Mouse (Mus musculus): Measurements from ENCODE around the gene Muc4. TPM values are rescaled to one million over a fixed set of nuclear protein-coding genes. Genes with fewer than 3 reads are reported as not detected.

Muc4 gene
- polyA plus RNA-seq, 1 experiment from 2014 or later, result not detected

GRCm38 (mm10) chr16:32795177-32795576 lies 59.5 kb downstream of the Muc4 start:
- no peak for DNase-seq (ENCODE audit: low spot score)
- Histone ChIP-seq H3K27me3 (ENCODE audit: low read depth, poor library complexity, severe bottlenecking) (no peaks in the 10 kb centered on the region), H3K27ac (no peak overlapping the region), H3K9me3 (replicated peaks) (no peaks in the 10 kb centered on the region), H3K4me3 (no peak overlapping the region), H3K4me1 (peaks cover 10% of the 10 kb centered on the region; the same call in 1 of the 2 replicates), H3K36me3 (no peaks in the 10 kb centered on the region)
- WGBS, result 80% methylated on average over 1 of the region's 1 CpGs

GRCm38 (mm10) chr16:32796676-32797425 lies 61.2 kb downstream of the Muc4 start:
- 79% methylated on average over 14 of the region's 14 CpGs for WGBS
- H3K36me3 ChIP-seq, result no peaks in the 10 kb centered on the region
- no peak overlapping the region for H3K27ac ChIP-seq
- no peaks in the 10 kb centered on the region for H3K9me3 ChIP-seq (replicated peaks)
- no peak for DNase-seq (ENCODE audit: low spot score)
- H3K4me1 ChIP-seq, result peaks cover 10% of the 10 kb centered on the region; the same call in 1 of the 2 replicates
- no peaks in the 10 kb centered on the region for H3K27me3 ChIP-seq (ENCODE audit: low read depth, poor library complexity, severe bottlenecking)
- no peak overlapping the region for H3K4me3 ChIP-seq

- H3K9me3 ChIP-seq (replicated peaks), result no peaks in the 10 kb centered on the region
- no peak within 1 kb of the TSS for H3K27ac ChIP-seq
- no peak within 1 kb of the TSS for H3K4me3 ChIP-seq
- WGBS, result 84% methylated on average over 3 of the region's 3 CpGs
- no peaks in the 10 kb centered on the region for H3K27me3 ChIP-seq (ENCODE audit: low read depth, poor library complexity, severe bottlenecking)
- DNase-seq (ENCODE audit: low spot score), result no peak
- H3K36me3 ChIP-seq, result no peaks in the 10 kb centered on the region
- H3K4me1 ChIP-seq, result peaks cover 10% of the 10 kb centered on the region; the same call in 1 of the 2 replicates
These were observed 61.7 kb downstream of the Muc4 start, which contains the start of gene Muc20 for GRCm38 (mm10) chr16:32797426-32797689. Gene Muc20, minus strand, starts transcription at chr16:32797435.

GRCm38 (mm10) chr16:32803252-32803853 lies 67.7 kb downstream of the Muc4 start:
- DNase-seq (ENCODE audit: low spot score), result no peak
- Histone ChIP-seq H3K4me3 (no peak overlapping the region), H3K27ac (peak overlapping the region; percentile 53; the same call in 1 of the 2 replicates), H3K4me1 (peaks cover 36% of the 10 kb centered on the region), H3K36me3 (no peaks in the 10 kb centered on the region), H3K9me3 (replicated peaks) (no peaks in the 10 kb centered on the region), H3K27me3 (ENCODE audit: low read depth, poor library complexity, severe bottlenecking) (no peaks in the 10 kb centered on the region)
- WGBS, result 82% methylated on average over 6 of the region's 6 CpGs

- no peaks in the 10 kb centered on the region for H3K27me3 ChIP-seq (ENCODE audit: low read depth, poor library complexity, severe bottlenecking)
- no peaks in the 10 kb centered on the region for H3K9me3 ChIP-seq (replicated peaks)
- no peak overlapping the region for H3K27ac ChIP-seq
- 42% methylated on average over 5 of the region's 5 CpGs for WGBS
- H3K36me3 ChIP-seq, result no peaks in the 10 kb centered on the region
- no peak overlapping the region for H3K4me3 ChIP-seq
- no peak for DNase-seq (ENCODE audit: low spot score)
- peaks cover 32% of the 10 kb centered on the region for H3K4me1 ChIP-seq
These were observed 68.2 kb downstream of the Muc4 start for GRCm38 (mm10) chr16:32803901-32804300.

- H3K4me3 ChIP-seq, result no peak overlapping the region
- peaks cover 32% of the 10 kb centered on the region for H3K4me1 ChIP-seq
- H3K27ac ChIP-seq, result no peak overlapping the region
- DNase-seq (ENCODE audit: low spot score), result no peak
- 86% methylated on average over 7 of the region's 7 CpGs for WGBS
- H3K9me3 ChIP-seq (replicated peaks), result no peaks in the 10 kb centered on the region
- H3K27me3 ChIP-seq (ENCODE audit: low read depth, poor library complexity, severe bottlenecking), result no peaks in the 10 kb centered on the region
- H3K36me3 ChIP-seq, result no peaks in the 10 kb centered on the region
These were observed 69.5 kb downstream of the Muc4 start for GRCm38 (mm10) chr16:32805151-32805550.

- 62% methylated on average over 8 of the region's 8 CpGs for WGBS
- DNase-seq (ENCODE audit: low spot score), result no peak
These were observed 71.9 kb downstream of the Muc4 start for GRCm38 (mm10) chr16:32807408-32808185.

GRCm38 (mm10) chr16:32810321-32810720 lies 74.6 kb downstream of the Muc4 start, which contains the start of gene Smbd1:
Gene Smbd1, minus strand, starts transcription at chr16:32810477.
- Histone ChIP-seq H3K4me3 (no peak within 1 kb of the TSS), H3K27ac (no peak within 1 kb of the TSS), H3K27me3 (ENCODE audit: low read depth, poor library complexity, severe bottlenecking) (peaks cover 6% of the 10 kb centered on the region), H3K4me1 (peaks cover 34% of the 10 kb centered on the region), H3K36me3 (no peaks in the 10 kb centered on the region), H3K9me3 (replicated peaks) (no peaks in the 10 kb centered on the region)
- DNase-seq (ENCODE audit: low spot score), result no peak
- WGBS, result 90% methylated on average over 4 of the region's 4 CpGs

More at GRCm38 (mm10) chr16:32807408-32808185, 71.9 kb downstream of the Muc4 start:
- Histone ChIP-seq H3K27ac (no peak overlapping the region), H3K36me3 (no peaks in the 10 kb centered on the region), H3K9me3 (replicated peaks) (no peaks in the 10 kb centered on the region), H3K4me1 (peaks cover 32% of the 10 kb centered on the region), H3K27me3 (ENCODE audit: low read depth, poor library complexity, severe bottlenecking) (no peaks in the 10 kb centered on the region), H3K4me3 (no peak overlapping the region)

- peak; percentile 89 for DNase-seq (ENCODE audit: low spot score)
- 1% methylated on average over 9 of the region's 9 CpGs for WGBS
These were observed 77.2 kb downstream of the Muc4 start for GRCm38 (mm10) chr16:32812888-32813361.

GRCm38 (mm10) chr16:32813362-32813761 lies 77.7 kb downstream of the Muc4 start:
- 48% methylated on average over 9 of the region's 9 CpGs for WGBS
- Histone ChIP-seq H3K9me3 (replicated peaks) (no peaks in the 10 kb centered on the region), H3K27ac (no peak overlapping the region), H3K27me3 (ENCODE audit: low read depth, poor library complexity, severe bottlenecking) (peaks cover 6% of the 10 kb centered on the region), H3K4me3 (no peak overlapping the region; the same call in 1 of the 2 replicates), H3K36me3 (no peaks in the 10 kb centered on the region), H3K4me1 (peaks cover 22% of the 10 kb centered on the region)
- DNase-seq (ENCODE audit: low spot score), result no peak

More at GRCm38 (mm10) chr16:32812888-32813361, 77.2 kb downstream of the Muc4 start:
- peaks cover 23% of the 10 kb centered on the region for H3K4me1 ChIP-seq
- no peaks in the 10 kb centered on the region for H3K36me3 ChIP-seq
- no peaks in the 10 kb centered on the region for H3K9me3 ChIP-seq (replicated peaks)
- H3K27ac ChIP-seq, result no peak overlapping the region
- H3K4me3 ChIP-seq, result no peak overlapping the region; the same call in 1 of the 2 replicates
- H3K27me3 ChIP-seq (ENCODE audit: low read depth, poor library complexity, severe bottlenecking), result peaks cover 6% of the 10 kb centered on the region

- Histone ChIP-seq H3K4me1 (peaks cover 22% of the 10 kb centered on the region), H3K9me3 (replicated peaks) (no peaks in the 10 kb centered on the region), H3K27me3 (ENCODE audit: low read depth, poor library complexity, severe bottlenecking) (peaks cover 6% of the 10 kb centered on the region), H3K27ac (no peak overlapping the region), H3K36me3 (no peaks in the 10 kb centered on the region), H3K4me3 (no peak overlapping the region)
- 62% methylated on average over 3 of the region's 3 CpGs for WGBS
- no peak for DNase-seq (ENCODE audit: low spot score)
These were observed 78.1 kb downstream of the Muc4 start for GRCm38 (mm10) chr16:32813771-32814170.

GRCm38 (mm10) chr16:32814539-32814938 lies 78.9 kb downstream of the Muc4 start:
- H3K4me1 ChIP-seq, result peaks cover 22% of the 10 kb centered on the region
- peaks cover 6% of the 10 kb centered on the region for H3K27me3 ChIP-seq (ENCODE audit: low read depth, poor library complexity, severe bottlenecking)
- H3K36me3 ChIP-seq, result no peaks in the 10 kb centered on the region
- H3K9me3 ChIP-seq (replicated peaks), result no peaks in the 10 kb centered on the region
- 25% methylated on average over 14 of the region's 14 CpGs for WGBS
- peak; percentile 54 for DNase-seq (ENCODE audit: low spot score)
- H3K27ac ChIP-seq, result peak overlapping the region; percentile 69; the same call in 1 of the 2 replicates
- peak overlapping the region; percentile 43 for H3K4me3 ChIP-seq
